Mouse (Mus musculus) mesoderm, embryonic 11.5 days (tissue): ENCODE results near the gene Hspb9.
A peak's percentile ranks its signal among the peaks of the same experiment; 100 is the strongest.

Experiments
- DNase-seq: peaks from one replicate; pipeline ENCODE4 v3.0.0-alpha.2; 2012; ENCODE audit warnings: low read depth, low spot score

The Hspb9 gene

DNA sequence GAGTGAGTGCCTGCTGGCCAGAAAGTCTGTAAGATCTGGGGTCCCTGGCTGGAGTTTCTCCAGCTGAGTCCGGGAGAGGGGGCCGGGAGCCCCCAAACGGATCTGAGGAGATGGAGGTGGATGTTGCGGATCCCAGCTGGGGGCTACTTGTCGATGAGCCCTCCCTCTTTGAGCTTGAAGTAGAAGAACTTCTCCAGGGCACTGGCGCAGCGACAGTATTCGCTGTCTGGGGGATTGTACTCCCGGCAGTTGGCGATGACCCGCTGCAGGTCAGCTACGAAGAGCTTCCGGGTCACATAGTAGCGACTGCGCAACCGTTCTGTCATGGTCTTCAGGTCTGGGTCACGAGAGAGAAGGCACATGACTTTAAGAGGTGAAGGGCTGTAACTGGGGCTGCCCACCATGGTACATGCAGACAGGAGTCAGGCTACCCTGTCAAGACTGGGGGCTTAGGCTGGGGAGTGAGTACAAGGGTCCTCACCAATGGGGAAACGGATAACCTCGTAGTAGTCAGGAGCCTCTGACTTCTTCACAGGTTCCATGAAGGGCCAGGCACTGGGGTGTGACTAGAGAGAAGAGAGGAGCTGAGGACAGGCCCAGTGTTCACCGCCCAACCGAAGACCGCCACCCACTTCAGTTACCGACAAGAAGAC lies 8.4 kb upstream of the Hspb9 start:
- no peak for DNase-seq

DNA sequence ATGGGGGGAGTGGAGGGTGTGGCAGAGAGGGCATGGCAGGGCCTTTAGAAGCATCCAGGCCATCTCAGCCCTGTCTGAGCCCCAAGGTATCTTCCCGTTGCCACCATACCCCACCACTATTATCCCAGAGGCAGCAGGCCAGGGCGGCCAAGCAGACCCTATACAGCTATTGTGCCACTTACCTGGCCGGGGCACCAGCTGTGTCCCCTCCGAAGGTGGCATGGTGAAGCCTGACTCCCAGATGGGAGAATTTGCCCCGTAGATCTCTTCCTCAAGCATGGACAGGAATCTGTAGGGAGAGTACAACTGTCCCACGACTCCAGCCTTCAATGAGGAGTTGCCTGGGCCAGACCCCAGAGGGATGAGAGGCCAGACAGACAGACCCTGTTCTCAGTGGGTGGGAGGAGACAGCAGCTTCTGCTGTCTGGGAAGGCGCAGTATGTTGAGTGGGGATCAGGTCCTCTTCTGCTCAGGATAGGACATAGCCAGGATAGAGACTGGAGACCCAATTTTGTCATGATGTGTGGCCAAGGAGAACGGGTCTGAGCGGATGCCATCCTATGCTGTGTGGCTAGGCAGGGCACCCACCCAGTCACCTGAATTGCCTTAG lies 4.3 kb upstream of the Hspb9 start:
- DNase-seq = no peak

DNA sequence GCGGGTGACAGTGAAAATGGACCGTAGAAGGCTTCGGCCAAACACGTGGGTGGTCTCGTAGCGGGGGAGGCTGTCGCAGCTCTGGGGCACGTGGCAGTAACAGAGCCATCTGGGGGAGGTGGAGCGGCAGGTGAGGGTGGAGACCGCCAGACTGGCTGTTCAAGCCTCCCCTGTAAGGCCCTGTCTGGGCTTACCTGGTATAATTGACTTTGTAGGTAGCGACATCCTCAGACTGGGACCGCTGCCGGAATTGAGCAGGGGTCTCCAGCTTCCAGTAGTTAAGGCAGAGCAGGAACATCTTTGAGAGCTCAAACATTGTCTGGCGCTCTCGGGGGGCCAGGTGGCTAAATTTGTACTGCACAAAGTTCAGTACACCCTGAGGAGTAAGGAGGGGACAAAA lies 3.1 kb upstream of the Hspb9 start:
- DNase-seq = no peak

DNA sequence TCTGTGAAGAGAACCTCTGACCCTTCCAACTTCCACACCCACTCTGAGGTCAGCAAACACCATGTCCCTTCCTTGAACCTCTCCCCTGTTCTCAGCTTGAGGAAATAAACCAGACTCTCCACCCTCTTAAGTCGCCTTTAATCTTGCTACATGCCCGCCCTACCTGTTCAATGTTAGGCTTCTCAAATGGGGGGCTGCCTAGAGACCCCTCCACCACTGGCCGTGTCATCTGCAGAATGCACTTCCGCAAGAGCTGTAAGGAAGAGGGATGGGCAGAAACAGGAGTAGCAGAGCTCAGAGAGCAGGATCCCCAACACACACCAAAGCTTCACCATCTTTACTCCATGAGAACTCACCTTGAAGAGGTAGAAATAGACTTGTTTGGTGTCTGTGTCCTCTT lies 2.7 kb upstream of the Hspb9 start:
- no peak for DNase-seq

DNA sequence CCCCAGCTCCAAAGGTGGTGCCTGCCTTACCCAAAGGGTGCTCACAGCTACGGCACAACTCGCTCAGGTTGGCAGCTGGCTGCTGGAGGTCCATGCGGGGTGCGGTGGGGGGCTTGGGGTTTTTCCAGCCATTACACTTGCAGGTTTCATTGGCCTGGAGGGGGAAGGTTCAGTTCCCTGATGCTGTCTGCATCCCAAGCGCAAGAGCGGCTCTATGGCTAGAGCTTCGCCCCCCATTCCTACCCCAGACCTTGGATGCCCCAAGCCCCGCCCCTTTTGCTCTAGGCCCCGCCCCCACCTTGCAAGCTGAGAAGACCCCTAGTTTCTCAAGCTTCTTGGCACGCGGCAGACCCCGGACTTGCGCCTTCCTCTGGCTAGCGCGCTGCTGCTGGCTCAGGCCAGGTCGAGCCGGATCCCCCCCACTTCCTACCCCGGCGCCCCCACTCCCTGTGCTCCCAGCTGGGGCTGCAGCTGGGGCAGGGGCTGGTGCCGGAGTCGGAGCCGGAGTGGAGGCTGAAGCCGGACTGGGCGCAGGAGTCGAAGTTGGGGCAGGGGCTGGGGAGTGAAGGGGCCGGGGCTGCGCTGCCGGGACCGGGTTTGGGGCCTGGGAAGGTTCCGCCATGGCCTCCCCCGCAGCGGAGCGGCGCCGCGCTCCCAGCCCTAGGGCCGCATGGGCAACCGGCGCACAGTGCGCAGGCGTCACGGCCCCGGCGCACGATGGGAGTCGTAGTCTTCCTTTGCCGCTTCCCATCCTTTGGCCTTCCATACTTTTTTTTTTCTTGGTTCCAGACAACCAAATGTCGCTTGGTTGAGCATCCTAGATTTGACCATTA lies 1.7 kb upstream of the Hspb9 start, which contains the start of gene Kat2a:
Gene Kat2a, minus strand, starts transcription at position 683 of the 833 bp plus-strand sequence.
- DNase-seq = peak; percentile 88

DNA sequence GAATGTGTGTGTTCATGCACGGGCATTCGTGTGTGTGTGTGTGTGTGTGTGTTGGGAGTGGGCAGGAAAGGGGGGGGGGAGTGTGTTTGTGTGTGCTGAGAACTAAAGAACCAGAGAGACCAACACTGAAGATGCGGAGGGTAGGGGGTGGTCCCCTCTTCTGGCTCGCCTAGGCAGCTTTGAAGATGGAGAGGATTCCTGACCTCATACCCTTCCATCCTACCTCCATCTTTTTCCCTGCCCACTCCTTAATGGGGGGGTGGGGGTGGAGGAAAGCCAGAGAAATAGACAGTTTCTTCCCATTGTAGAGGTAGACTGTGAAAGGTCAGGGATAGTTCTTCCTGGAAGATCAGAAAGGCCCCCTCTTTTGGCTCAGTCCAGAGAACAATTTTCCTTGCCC lies 476 bp upstream of the Hspb9 start:
- DNase-seq = no peak

DNA sequence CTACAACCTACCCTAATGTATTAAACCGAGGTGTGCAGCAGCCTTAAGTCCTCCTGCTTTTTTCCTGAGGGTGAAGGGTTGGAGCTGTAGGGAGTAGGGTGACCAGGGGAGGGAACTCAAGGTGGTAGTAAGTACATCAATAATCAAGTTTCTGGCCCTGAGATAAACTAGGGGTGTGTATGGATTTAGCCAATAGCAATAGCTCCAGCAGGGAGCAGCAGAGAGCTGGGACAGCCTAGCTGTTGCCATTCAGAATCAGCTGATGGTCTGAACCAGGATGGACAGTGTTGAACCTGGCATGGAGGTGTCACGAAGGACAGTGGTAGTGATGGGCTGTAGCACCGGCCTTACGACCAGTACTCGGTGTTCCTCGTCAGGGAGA lies 875 bp downstream of the Hspb9 start:
- DNase-seq = peak; percentile 82

DNA sequence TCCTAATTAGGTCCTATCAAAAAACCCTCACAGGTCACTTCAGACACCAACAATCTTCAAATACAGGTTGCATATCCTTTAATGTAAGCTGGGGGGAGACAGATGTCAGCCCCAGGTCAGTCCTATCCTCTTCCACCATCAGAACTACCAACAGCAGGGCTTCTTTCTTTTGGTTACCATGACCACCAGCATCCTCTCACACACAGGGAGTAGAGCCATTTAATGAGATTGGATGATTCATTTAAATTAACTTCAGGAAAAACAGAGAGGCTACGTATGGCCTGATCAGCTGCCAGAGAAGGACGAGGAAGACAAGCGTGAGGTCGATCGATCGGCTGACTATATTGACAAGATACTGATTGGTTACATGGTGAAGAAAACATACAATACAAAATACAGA lies 1.3 kb downstream of the Hspb9 start:
- no peak for DNase-seq

DNA sequence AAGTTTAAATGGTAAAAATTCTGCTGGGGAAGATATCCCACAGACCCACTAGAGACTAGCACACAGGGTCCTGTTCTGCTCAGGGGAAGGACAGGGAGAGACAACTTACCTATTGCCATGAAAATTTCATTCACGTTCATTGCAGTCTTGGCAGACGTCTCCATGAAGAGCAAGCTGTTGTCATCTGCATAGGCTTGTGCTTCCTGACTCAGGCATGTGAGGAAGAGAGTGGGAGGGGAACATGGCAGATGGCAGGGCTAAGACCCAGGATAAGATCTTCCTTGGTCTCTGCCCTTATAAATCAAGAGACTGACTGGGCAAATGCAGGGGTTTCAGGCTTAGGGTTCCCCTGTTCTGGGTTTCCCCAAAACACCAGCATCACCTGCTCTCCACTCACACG lies 3.0 kb downstream of the Hspb9 start:
- DNase-seq = no peak

DNA sequence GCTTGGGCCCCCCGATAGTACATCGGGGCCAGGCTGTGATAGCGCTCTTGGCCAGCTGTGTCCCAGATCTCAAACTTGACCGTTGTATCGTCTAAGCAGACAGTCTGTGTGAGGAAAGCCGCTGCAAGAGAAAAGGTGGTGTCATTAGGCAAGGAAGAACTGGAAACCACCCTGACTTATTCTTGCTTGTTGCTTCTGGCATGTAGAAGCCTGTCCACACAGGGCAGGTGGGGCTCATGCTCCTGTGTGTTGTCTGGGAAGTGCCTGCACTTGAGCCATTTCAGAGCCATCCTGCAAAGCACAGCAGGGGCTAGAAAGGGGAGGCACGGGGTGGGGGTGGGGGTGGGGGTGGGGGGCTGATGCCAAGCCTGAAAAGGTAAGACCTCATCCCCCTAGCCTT lies 4.8 kb downstream of the Hspb9 start:
- no peak for DNase-seq

DNA sequence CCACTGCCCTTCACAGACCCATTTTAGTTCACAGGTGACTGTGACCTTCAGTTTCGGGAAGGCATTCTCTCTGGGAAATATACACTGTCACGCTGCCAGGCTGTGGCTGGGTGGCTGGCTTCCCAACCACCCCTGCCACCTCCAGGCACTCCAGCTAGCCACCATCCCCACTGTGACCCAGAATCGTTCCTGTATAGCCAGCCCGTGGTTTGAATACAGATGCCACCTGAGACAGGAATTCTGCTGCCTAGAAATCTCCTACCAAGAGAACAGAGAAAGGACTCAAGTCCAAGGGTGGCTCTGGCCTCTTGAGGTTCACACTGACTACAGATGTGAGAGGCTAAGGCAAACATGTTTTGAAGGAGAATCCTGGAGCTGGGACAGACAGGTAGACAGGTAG lies 5.2 kb downstream of the Hspb9 start:
- DNase-seq = no peak

DNA sequence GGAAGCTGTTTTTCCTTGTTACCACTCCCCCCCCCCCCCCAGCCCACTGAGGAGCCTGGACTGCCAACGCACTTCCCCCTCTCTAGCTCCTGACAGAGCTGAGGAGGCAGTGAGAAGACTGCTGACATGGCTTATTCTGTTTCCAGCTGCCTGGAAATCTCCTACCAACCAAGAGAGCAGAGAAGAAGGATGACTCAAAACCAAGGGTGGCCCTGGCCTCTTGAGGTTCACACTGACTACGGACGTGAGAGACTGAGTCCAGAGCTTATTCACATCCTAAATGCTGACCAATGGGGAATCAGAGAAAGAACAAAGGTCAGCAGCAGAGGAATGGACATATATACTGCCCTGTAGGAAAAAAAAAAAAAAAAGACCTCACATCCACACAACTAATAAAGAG lies 5.7 kb downstream of the Hspb9 start:
- DNase-seq = no peak

DNA sequence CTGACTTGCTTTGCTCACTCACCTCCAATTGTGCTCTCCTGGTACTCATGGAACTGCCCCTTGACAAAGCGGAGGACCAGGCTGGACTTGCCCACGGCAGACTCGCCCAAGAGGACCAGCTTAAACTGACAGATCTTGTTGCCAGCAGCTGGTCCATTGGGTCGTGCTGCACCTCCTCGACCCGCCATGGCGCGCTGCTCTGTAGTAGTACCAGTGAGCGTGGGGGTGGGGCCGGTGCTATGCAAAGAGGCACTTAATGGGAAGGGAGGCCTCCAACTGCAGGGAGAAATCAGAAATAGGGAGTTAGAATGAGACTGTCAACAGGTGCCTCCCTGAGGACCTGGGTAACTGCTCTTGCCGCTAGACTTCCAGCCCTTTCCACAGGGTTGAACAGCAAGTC lies 6.2 kb downstream of the Hspb9 start:
- no peak for DNase-seq

DNA sequence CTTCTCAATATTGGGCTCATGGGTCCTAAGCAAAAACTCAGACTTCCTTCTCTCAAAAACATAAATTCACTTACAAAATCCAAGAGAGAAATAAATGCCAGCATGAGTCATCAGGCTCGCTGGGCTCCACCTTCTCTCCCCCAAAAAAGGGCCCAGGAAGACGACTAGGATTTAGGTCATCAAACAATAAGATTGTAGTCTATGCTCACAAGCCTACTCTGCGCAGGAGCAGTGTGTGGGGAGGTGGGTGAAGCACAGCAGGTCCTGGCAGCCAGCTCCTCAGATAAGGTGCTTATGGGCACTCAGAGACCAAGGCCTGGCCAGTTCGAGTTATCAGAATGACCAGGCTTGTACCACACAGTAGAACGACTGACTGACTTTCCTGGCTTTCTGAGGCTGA lies 6.7 kb downstream of the Hspb9 start:
- no peak for DNase-seq

DNA sequence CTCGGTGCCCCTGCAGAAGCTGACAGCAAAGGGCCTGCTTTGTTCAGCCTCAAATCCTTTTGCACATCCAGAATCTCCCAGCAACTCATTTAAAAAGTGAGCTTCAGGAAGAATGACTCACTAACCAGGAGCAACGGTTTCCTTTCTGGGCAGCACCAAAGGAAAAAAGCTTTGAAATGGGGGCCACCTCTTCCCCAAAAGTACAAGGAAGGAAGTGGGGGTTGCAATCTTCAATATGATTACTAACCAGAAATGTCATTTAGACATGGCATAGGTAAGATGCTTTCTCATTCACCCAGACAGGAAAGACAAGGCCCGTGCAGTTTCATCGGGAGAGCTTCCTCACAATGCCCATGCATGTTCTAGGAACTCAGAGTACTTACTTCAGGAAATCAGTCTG lies 7.6 kb downstream of the Hspb9 start:
- DNase-seq = no peak

DNA sequence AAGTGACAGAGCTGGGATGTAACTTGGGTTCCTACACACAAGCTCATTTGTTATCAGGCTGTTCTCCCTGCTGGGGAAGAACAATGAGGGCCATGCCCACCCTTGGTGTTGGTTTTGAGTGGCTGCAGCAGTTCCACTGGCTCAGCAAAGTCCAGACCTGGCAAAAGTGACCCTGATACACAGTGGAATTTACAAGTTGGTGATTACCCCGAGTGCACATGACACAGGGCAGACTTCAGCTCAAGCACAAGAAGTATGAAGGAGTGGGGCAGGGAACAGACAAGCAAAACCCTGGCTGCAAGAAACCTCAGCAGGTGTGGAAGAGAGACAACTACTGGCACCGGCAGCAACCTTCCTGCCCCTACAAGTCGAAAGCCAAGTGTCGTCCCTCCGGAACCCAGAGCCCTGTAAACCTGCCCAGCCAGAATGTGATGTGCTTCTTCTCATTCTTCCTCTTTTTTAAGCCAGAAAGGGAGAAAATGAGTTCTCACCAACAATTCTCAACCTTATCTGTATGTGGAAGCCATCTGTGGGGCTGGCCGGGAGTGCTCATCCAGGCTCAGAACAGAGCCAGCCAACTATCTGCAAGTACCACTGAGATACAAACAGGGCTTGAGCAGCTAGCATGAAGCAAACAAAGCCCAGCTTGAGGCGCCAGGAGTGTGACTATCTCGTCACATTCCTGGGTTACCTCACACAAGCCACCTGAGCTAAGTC lies 8.3 kb downstream of the Hspb9 start:
- DNase-seq = no peak

DNA sequence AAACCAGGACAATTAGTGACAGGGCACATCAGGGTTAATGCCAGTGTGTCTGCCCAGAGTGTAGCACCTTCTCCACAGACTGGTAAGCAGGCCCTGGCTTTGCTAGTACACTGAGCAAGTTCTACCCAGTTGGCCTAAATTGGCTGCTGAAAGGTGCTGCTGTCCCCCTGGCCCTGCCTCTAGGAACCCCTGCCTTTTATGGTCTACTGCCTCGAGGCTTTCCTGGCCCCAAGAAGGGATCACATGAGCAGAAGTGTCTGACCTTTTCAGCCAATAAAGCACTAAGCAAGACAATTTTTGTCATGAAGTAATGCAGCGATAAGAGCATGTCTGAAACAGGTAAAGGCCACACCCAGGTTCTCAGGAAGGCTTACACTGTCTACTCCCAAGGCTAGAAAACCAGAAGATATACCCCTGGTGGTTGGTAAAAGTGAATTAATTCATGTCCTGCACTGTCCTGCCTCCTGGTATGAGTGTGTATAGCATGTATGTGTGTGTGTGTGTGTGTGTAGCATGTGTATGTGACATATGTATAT lies 8.9 kb downstream of the Hspb9 start:
- no peak for DNase-seq

DNA sequence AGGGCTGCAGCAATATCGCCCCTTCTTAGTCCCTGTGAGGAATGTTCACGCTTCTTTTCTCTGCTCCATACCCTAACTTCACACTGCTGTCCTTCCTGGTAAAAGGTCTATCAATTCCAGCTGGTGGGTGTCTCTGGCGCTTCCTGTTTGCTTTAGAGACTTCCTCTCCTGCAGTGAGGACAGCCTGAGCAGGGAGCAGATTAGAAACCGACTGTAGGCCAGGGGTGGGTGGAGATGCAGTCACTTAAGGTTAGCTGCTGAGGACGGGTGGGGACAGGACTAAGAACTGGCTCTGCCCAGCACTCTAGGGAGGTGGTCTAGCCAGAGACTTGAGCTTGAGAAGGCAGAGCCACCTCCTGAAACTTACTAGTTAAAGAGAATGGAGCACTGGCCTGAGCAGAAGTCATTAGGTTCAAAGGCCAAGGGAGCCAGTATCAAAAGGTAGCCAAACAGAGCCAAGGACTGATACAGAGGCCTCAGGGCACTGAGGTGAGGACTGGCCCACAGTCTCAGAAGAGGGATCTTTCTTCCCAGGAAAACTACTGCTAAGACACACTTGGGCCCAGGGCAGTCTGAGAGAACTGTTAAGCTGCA lies 11.4 kb downstream of the Hspb9 start:
- DNase-seq = no peak

DNA sequence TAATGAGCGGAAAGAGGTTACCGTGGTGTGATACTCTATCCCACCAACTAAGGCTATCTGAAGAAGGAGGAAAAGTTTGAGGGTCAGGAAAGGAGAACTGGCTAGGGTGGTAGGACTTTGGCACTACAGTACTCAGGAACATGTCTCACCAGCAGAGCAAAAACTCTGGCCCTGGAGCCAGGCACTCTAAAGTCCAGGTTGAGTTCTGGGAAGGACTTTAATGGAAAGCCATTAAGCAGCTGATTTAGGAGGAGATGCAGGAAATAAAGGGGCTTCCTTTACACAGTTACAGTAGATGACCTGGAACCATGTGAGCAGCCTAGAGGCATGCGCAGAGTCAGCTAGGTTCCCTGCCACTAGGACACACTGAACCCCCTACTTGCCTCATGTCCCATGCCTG lies 13.6 kb downstream of the Hspb9 start:
- DNase-seq = no peak

DNA sequence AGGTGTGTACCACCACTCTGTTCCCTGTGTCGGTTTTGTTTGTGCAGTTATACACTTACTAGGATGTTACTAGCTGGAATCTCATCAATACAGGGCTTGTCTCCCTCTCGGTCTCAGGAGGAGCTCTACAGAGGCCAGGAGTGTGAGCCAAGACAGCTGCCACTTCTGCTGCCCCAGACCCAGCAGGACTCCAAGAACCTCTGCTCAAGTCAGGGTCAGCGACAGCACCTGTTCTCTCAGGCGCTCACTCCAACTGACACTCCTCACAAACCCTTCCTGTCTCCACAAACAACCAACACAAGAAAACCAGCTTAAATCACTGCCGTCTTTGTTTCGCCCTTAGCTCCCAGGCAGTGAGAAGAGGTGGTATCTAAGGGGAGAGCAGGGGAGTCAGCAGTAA lies 15.0 kb downstream of the Hspb9 start:
- no peak for DNase-seq

DNA sequence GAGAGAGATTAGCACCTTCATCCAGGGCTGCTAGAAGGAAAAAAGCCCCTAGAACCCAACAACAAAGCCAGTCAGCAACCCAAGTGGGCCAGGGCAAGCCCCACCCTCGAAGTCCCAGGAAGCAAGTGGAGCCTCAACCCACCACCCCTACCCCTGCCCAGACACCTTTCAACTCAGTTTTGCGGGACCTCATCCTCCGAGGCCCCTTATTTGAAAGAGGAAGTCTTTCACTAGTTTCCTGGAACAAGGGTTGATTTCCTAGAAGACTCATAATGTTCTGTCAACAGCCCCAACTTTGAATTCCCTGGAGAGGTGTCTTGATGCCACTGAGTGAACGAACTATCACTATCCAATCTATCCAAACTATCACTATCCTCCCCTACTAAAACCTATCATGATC lies 16.3 kb downstream of the Hspb9 start:
- DNase-seq = no peak
